Comparison of ENCODE assay signal across 8 mouse cellular contexts in the genomic region with DNA sequence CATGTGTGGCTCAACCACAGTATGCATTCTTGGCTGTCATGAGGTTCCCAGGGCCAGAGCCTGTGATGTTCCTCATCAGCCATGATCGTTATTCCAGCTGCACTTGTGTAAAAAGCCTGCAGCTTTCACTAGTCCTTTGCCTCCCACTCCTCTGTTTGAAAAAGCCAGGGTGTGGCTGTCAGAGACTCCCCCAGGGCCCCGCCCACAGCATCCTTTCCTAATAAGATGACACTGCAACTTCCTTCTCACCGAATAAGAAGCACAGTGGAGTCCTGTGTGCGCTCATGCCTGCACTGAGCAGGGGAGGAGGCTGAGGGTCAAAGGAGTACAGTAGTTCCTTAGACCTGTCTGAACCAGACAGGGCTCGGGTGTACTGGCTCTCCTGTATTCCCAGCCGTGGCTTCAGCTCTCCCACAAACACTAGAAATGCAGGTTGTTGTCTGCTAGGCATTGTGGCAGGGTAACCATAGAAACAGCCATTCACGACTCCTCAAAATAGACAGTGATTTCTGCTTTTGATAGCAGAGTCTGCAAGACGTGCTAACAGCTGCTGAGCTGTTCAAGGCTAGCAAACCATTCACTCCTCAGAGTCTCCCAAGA. TPM values are rescaled to one million over a fixed set of nuclear protein-coding genes. Genes with fewer than 3 reads are reported as not detected.
DNase-seq lines count a peak whose midpoint lies in the region; ATAC-seq and TF ChIP-seq lines count a peak whose summit lies in the region.
"Had no signal": no experiment of that assay in that cellular context is flagged by ENCODE, and none has a peak within 500 bp of the region (broad histone marks: within the 10 kb centered on the region; RNA-seq: fewer than 3 reads in every experiment).

No protein-coding gene starts in this region.

- H3K4me2 ChIP-seq in neural tube, embryonic 13.5 days: no peak overlapping the region
- H3K4me2 ChIP-seq in forebrain, embryonic 15.5 days (replicated peaks): no peak overlapping the region

- no peak for TF ChIP-seq POLR2A in lung, adult 2 months (IDR thresholded peaks at IDR 0.05; ENCODE audit: borderline replicate concordance, extremely low read depth, low read depth, low read length)

- no peaks in the 10 kb centered on the region for H3K9me3 ChIP-seq in neural tube, embryonic 13.5 days
- no peaks in the 10 kb centered on the region for H3K9me3 ChIP-seq in forebrain, embryonic 15.5 days

- no peak for TF ChIP-seq CTCF in lung, adult 2 months (IDR thresholded peaks at IDR 0.05; ENCODE audit: insufficient read depth, low read length)

- H3K4me3 ChIP-seq in neural tube, embryonic 13.5 days: no peak overlapping the region
- no peak overlapping the region for H3K4me3 ChIP-seq in forebrain, embryonic 15.5 days
- no peak overlapping the region for H3K4me3 ChIP-seq in lung, adult 2 months (replicated peaks; ENCODE audit: extremely low read depth, low read depth, low read length)
- H3K4me3 ChIP-seq: megakaryocyte, embryonic 14.5 days had no signal

- WGBS in neural tube, embryonic 13.5 days: 38% methylated on average over 8 of the region's 8 CpGs
- WGBS in forebrain, embryonic 15.5 days: 21% methylated on average over 8 of the region's 8 CpGs
- 35% methylated on average over 8 of the region's 8 CpGs for WGBS in lung, adult 2 months

- peaks cover 15% of the 10 kb centered on the region for H3K4me1 ChIP-seq in neural tube, embryonic 13.5 days (replicated peaks)
- H3K4me1 ChIP-seq in forebrain, embryonic 15.5 days: peaks cover 20% of the 10 kb centered on the region
- no peaks in the 10 kb centered on the region for H3K4me1 ChIP-seq in lung, adult 2 months (ENCODE audit: control insufficient read depth, insufficient read depth, low read length)

- intact Hi-C loops in left cerebral cortex, postnatal 14 days (cut with DNase I): no loop called here

- peak; percentile 10; the same call in 1 of the 2 replicates for ATAC-seq in neural tube, embryonic 13.5 days (ENCODE audit: low read depth)
- peak; percentile 69 for ATAC-seq in forebrain, embryonic 15.5 days (replicated peaks)

- DNase-seq in neural tube, embryonic 10.5 days (ENCODE audit: extremely low spot score, low spot score): no peak
- DNase-seq in left cerebral cortex, postnatal 14 days (ENCODE audit: low spot score in 2 of 2): peak; percentile 67 to 85
- DNase-seq in right cerebral cortex, postnatal 4 days: peak; percentile 32
- DNase-seq in spleen, adult 18-20 months: no peak
- no peak for DNase-seq in lung, adult 2 months

- H3K27me3 ChIP-seq in neural tube, embryonic 13.5 days: 0 out of 2 replicates have a peak, but pooled peaks cover 4% of the 10 kb centered on the region
- H3K27me3 ChIP-seq in forebrain, embryonic 15.5 days: peaks cover 10% of the 10 kb centered on the region; the same call in 1 of the 2 replicates

- peak overlapping the region; percentile 59 for H3K27ac ChIP-seq in neural tube, embryonic 13.5 days (replicated peaks)
- peak overlapping the region; percentile 91 for H3K27ac ChIP-seq in forebrain, embryonic 15.5 days (replicated peaks)

- H3K9ac ChIP-seq in neural tube, embryonic 13.5 days: no peak overlapping the region; the same call in 1 of the 2 replicates
- H3K9ac ChIP-seq in forebrain, embryonic 15.5 days (replicated peaks): no peak overlapping the region

- H3K36me3 ChIP-seq in neural tube, embryonic 13.5 days: peaks cover 26% of the 10 kb centered on the region
- no peaks in the 10 kb centered on the region for H3K36me3 ChIP-seq in forebrain, embryonic 15.5 days

RNA-seq across cellular contexts. Expression of a gene that starts 43.8 kb away (rescaled TPM):
- 8.4 TPM in 2 replicates for polyA plus RNA-seq in neural tube, embryonic 13.5 days (2015; fragmentation: Nextera tagmentation; extraction: Ambion mirVana)
- polyA plus RNA-seq in forebrain, embryonic 15.5 days (2015; fragmentation: Nextera tagmentation; extraction: Ambion mirVana): 5.3 and 6.1 TPM in 2 replicates
- 100 to 1,000 TPM in 1 of 2 experiments, 10 to 100 TPM in 1; 94.8 to 121 TPM for total RNA-seq in left cerebral cortex, postnatal 14 days (2021)
- 15.7 and 19.3 TPM in 2 replicates for polyA plus RNA-seq in lung, adult 2 months (2012; rRNA removed)

Comparison
In these comparisons a context has a peak if more than half of its experiments do, and no peak if none do; other contexts are left out.
1. DNase-seq: peak in left cerebral cortex, postnatal 14 days (2 of 2) and right cerebral cortex, postnatal 4 days (single experiment); none in neural tube, embryonic 10.5 days (single experiment), spleen, adult 18-20 months (0 of 2) and lung, adult 2 months (single experiment).